Mouse (Mus musculus) CD4-positive, CD25-positive, alpha-beta regulatory T cell, adult 2 months (primary cell): ENCODE results near the gene Slc2a1.

Source experiments
- DNase-seq: peaks from one replicate; pipeline ENCODE4 v3.0.0-alpha.2; 2012; ENCODE audit warnings: low read depth, low spot score

The Slc2a1 gene

GRCm38 (mm10) chr4:119108495-119109408, at the start of gene Slc2a1:
Gene Slc2a1 (plus strand): TSS chr4:119108711.
- peak; percentile 92 for DNase-seq

- DNase-seq = no peak
Observed at GRCm38 (mm10) chr4:119066791-119067190, 41.7 kb upstream of the Slc2a1 start.

GRCm38 (mm10) chr4:119067204-119067603, 41.3 kb upstream of the Slc2a1 start:
- DNase-seq = no peak

- peak; percentile 35 for DNase-seq
Observed at GRCm38 (mm10) chr4:119068918-119069317, 39.6 kb upstream of the Slc2a1 start.

GRCm38 (mm10) chr4:119070181-119070580, 38.3 kb upstream of the Slc2a1 start:
- DNase-seq = no peak

GRCm38 (mm10) chr4:119070959-119071647, 37.4 kb upstream of the Slc2a1 start:
- DNase-seq = no peak

GRCm38 (mm10) chr4:119071648-119072362, 36.7 kb upstream of the Slc2a1 start:
- DNase-seq = no peak

- no peak for DNase-seq
Observed at GRCm38 (mm10) chr4:119072363-119072940, 36.1 kb upstream of the Slc2a1 start.

GRCm38 (mm10) chr4:119072941-119073451, 35.5 kb upstream of the Slc2a1 start:
- no peak for DNase-seq

- DNase-seq = no peak
Observed at GRCm38 (mm10) chr4:119073626-119074025, 34.9 kb upstream of the Slc2a1 start.

- DNase-seq = no peak
Observed at GRCm38 (mm10) chr4:119074596-119074995, 33.9 kb upstream of the Slc2a1 start.

GRCm38 (mm10) chr4:119075273-119075672, 33.2 kb upstream of the Slc2a1 start:
- DNase-seq = no peak

GRCm38 (mm10) chr4:119076336-119076735, 32.2 kb upstream of the Slc2a1 start:
- no peak for DNase-seq

GRCm38 (mm10) chr4:119077084-119077682, 31.3 kb upstream of the Slc2a1 start:
- DNase-seq = no peak

GRCm38 (mm10) chr4:119079928-119080327, 28.6 kb upstream of the Slc2a1 start:
- DNase-seq = no peak

- no peak for DNase-seq
Observed at GRCm38 (mm10) chr4:119082740-119083231, 25.7 kb upstream of the Slc2a1 start.

GRCm38 (mm10) chr4:119088424-119088823, 20.1 kb upstream of the Slc2a1 start:
- DNase-seq = no peak

GRCm38 (mm10) chr4:119093890-119094289, 14.6 kb upstream of the Slc2a1 start:
- DNase-seq = no peak

- no peak for DNase-seq
Observed at GRCm38 (mm10) chr4:119094987-119095386, 13.5 kb upstream of the Slc2a1 start.

GRCm38 (mm10) chr4:119096401-119096800, 12.1 kb upstream of the Slc2a1 start:
- no peak for DNase-seq

GRCm38 (mm10) chr4:119097421-119097820, 11.1 kb upstream of the Slc2a1 start:
- DNase-seq = no peak
